Mouse (Mus musculus) CH12.LX (cell line): Measurements from ENCODE around the gene Srpk3. TPM values are rescaled to one million over a fixed set of nuclear protein-coding genes. Genes with fewer than 3 reads are reported as not detected.

Experiments used
- DNase-seq: peaks from one replicate; pipeline ENCODE4 v3.0.0-alpha.2; 2013; ENCODE audit errors: extremely low read depth
- H3K27ac ChIP-seq: 2 replicates; pipeline ENCODE4 v1.5.1; 2012; ENCODE audit warnings: low read depth, mild to moderate bottlenecking, control low read depth, moderate library complexity; ENCODE audit not compliant: insufficient read depth
- H3K27me3 ChIP-seq: replicated peaks from 2 replicates; pipeline ENCODE3; 2012; ENCODE audit warnings: inconsistent platforms
- H3K36me3 ChIP-seq, 2 experiments: replicated peaks in 1 of 2; 2 replicates each; pipeline versions ENCODE3 to v1.6.1; 2012; ENCODE audit warnings: inconsistent platforms in 1 of 2, low read length in 1 of 2, mild to moderate bottlenecking in 1 of 2, mixed read lengths in 1 of 2, moderate library complexity in 1 of 2; ENCODE audit not compliant: control insufficient read depth in 1 of 2, insufficient read depth in 1 of 2
- H3K4me1 ChIP-seq, 2 experiments: 2 replicates each; pipeline ENCODE4 v1.6.1; 2012; ENCODE audit warnings: inconsistent platforms in 1 of 2, moderate library complexity in 1 of 2; ENCODE audit not compliant: insufficient read depth in 2 of 2, control insufficient read depth in 1 of 2
- H3K4me2 ChIP-seq: 2 replicates; pipeline ENCODE4 v1.6.1; 2012; ENCODE audit warnings: low read depth, mild to moderate bottlenecking, control low read depth; ENCODE audit not compliant: poor library complexity, insufficient read depth, severe bottlenecking
- H3K4me3 ChIP-seq, 3 experiments: fragments of 150-350 bp in 1 of 3; sonication (generic) in 1 of 3; replicated peaks in 1 of 3; 2 replicates each; pipeline versions ENCODE3 to v1.5.1; 2011 to 2012; ENCODE audit warnings: low read depth in 2 of 3, low read length in 2 of 3, mild to moderate bottlenecking in 2 of 3, moderate library complexity in 2 of 3, control low read depth in 1 of 3, improper control_type of control experiment in 1 of 3, inconsistent platforms in 1 of 3, mixed read lengths in 1 of 3; ENCODE audit not compliant: poor library complexity in 1 of 3
- H3K79me2 ChIP-seq: replicated peaks from 2 replicates; pipeline ENCODE4 v1.6.1; 2012; ENCODE audit warnings: mild to moderate bottlenecking, moderate library complexity; ENCODE audit not compliant: control insufficient read depth, poor library complexity, insufficient read depth, severe bottlenecking; ENCODE audit errors: extremely low read depth
- H3K9ac ChIP-seq: 2 replicates; pipeline ENCODE4 v1.6.1; 2012; ENCODE audit warnings: low read depth, mild to moderate bottlenecking, control low read depth, moderate library complexity; ENCODE audit not compliant: insufficient read depth
- H3K9me3 ChIP-seq: replicated peaks from 2 replicates; pipeline ENCODE3; 2012; ENCODE audit warnings: low read length, inconsistent platforms, mixed read lengths
- BHLHE40 ChIP-seq: IDR thresholded peaks from 2 replicates; pipeline ENCODE4 v1.6.1; 2011; ENCODE audit warnings: mild to moderate bottlenecking, low read depth, low read length, improper control_type of control experiment
- CHD1 ChIP-seq: IDR thresholded peaks from 2 replicates; pipeline ENCODE4 v1.6.1; 2012; ENCODE audit warnings: low read depth, low read length, improper control_type of control experiment, inconsistent platforms
- CHD2 ChIP-seq: IDR thresholded peaks from 2 replicates; pipeline ENCODE4 v1.6.1; 2011; ENCODE audit warnings: low read length, improper control_type of control experiment
- CTCF ChIP-seq, 2 experiments: IDR thresholded peaks in 1 of 2; conservative IDR thresholded peaks in 1 of 2; 2 replicates each; pipeline ENCODE4 v1.5.1; 2011 to 2012; ENCODE audit warnings: low read depth in 2 of 2, low read length in 2 of 2, improper control_type of control experiment in 1 of 2, inconsistent platforms in 1 of 2, mild to moderate bottlenecking in 1 of 2, moderate library complexity in 1 of 2
- E2F4 ChIP-seq: IDR thresholded peaks from 2 replicates; pipeline ENCODE4 v1.6.1; 2011; ENCODE audit warnings: low read depth, low read length, improper control_type of control experiment; ENCODE audit not compliant: insufficient replicate concordance
- ELF1 ChIP-seq: IDR thresholded peaks from 2 replicates; pipeline ENCODE4 v1.6.1; 2014; ENCODE audit warnings: low read depth, mild to moderate bottlenecking, inconsistent platforms, low read length, improper control_type of control experiment
- EP300 ChIP-seq: IDR thresholded peaks from 2 replicates; pipeline ENCODE4 v1.6.1; 2011; ENCODE audit warnings: low read length, improper control_type of control experiment
- ETS1 ChIP-seq: conservative IDR thresholded peaks from 2 replicates; pipeline ENCODE4 v1.6.1; 2012; ENCODE audit warnings: low read depth, mild to moderate bottlenecking, inconsistent platforms, low read length, improper control_type of control experiment, moderate library complexity
- GABPA ChIP-seq: IDR thresholded peaks from 2 replicates; pipeline ENCODE4 v1.6.1; 2012; ENCODE audit warnings: low read depth, low read length, improper control_type of control experiment, inconsistent platforms; ENCODE audit not compliant: insufficient replicate concordance
- HCFC1 ChIP-seq: IDR thresholded peaks from 2 replicates; pipeline ENCODE4 v1.6.1; 2012; ENCODE audit warnings: low read depth, mild to moderate bottlenecking, inconsistent platforms, low read length, improper control_type of control experiment
- IRF4 ChIP-seq: IDR thresholded peaks from 2 replicates; pipeline ENCODE4 v1.6.1; 2014; ENCODE audit warnings: low read depth, mild to moderate bottlenecking, inconsistent platforms, low read length, improper control_type of control experiment
- JUN ChIP-seq: IDR thresholded peaks from 2 replicates; pipeline ENCODE4 v1.6.1; 2011; ENCODE audit warnings: low read depth, mild to moderate bottlenecking, low read length, improper control_type of control experiment, moderate library complexity; ENCODE audit not compliant: insufficient read depth
- JUND ChIP-seq: conservative IDR thresholded peaks from 2 replicates; pipeline ENCODE4 v1.6.1; 2011; ENCODE audit warnings: low read depth, low read length, improper control_type of control experiment
- KAT2A ChIP-seq: IDR thresholded peaks from 2 replicates; pipeline ENCODE4 v1.6.1; 2012; ENCODE audit warnings: low read length, improper control_type of control experiment, inconsistent platforms; ENCODE audit not compliant: insufficient replicate concordance
- MAFK ChIP-seq: IDR thresholded peaks from 2 replicates; pipeline ENCODE4 v1.6.1; 2011; ENCODE audit warnings: low read length, improper control_type of control experiment; ENCODE audit not compliant: insufficient replicate concordance
- MAX ChIP-seq: IDR thresholded peaks from 2 replicates; pipeline ENCODE4 v1.6.1; 2011; ENCODE audit warnings: low read length, improper control_type of control experiment
- MAZ ChIP-seq: IDR thresholded peaks from 2 replicates; pipeline ENCODE4 v1.6.1; 2012; ENCODE audit warnings: low read depth, mild to moderate bottlenecking, inconsistent platforms, low read length, improper control_type of control experiment, moderate library complexity
- MEF2A ChIP-seq: IDR thresholded peaks from 2 replicates; pipeline ENCODE4 v1.6.1; 2014; ENCODE audit warnings: low read depth, mild to moderate bottlenecking, inconsistent platforms, low read length, improper control_type of control experiment, borderline replicate concordance
- MXI1 ChIP-seq: IDR thresholded peaks from 2 replicates; pipeline ENCODE4 v1.6.1; 2011; ENCODE audit warnings: mild to moderate bottlenecking, low read depth, low read length, improper control_type of control experiment
- MYC ChIP-seq: IDR thresholded peaks from 2 replicates; pipeline ENCODE4 v1.6.1; 2011; ENCODE audit warnings: low read depth, mild to moderate bottlenecking, improper control_type of control experiment, low read length
- NELFE ChIP-seq: IDR thresholded peaks from 2 replicates; pipeline ENCODE4 v1.6.1; 2011; ENCODE audit warnings: low read depth, low read length, improper control_type of control experiment
- NRF1 ChIP-seq: IDR thresholded peaks from 2 replicates; pipeline ENCODE4 v1.6.1; 2014; ENCODE audit warnings: low read depth, mild to moderate bottlenecking, inconsistent platforms, low read length, improper control_type of control experiment, moderate library complexity
- PAX5 ChIP-seq: IDR thresholded peaks from 2 replicates; pipeline ENCODE4 v1.6.1; 2012; ENCODE audit warnings: low read length, inconsistent platforms, mixed read lengths
- POLR2A ChIP-seq: IDR thresholded peaks from 2 replicates; pipeline ENCODE4 v1.6.1; 2011; ENCODE audit warnings: low read depth, mild to moderate bottlenecking, improper control_type of control experiment, low read length
- POLR2AphosphoS2 ChIP-seq: IDR thresholded peaks from 2 replicates; pipeline ENCODE4 v1.6.1; 2011; ENCODE audit warnings: low read depth, low read length, improper control_type of control experiment
- RAD21 ChIP-seq: IDR thresholded peaks from 2 replicates; pipeline ENCODE4 v1.6.1; 2011; ENCODE audit warnings: low read depth, mild to moderate bottlenecking, low read length, improper control_type of control experiment, moderate library complexity
- RCOR1 ChIP-seq: conservative IDR thresholded peaks from 2 replicates; pipeline ENCODE4 v1.6.1; 2012; ENCODE audit warnings: low read depth, mild to moderate bottlenecking, inconsistent platforms, low read length, improper control_type of control experiment
- SIN3A ChIP-seq: IDR thresholded peaks from 2 replicates; pipeline ENCODE4 v1.6.1; 2012; ENCODE audit warnings: low read length, improper control_type of control experiment, inconsistent platforms
- SMC3 ChIP-seq: IDR thresholded peaks from 2 replicates; pipeline ENCODE4 v1.6.1; 2011; ENCODE audit warnings: low read depth, low read length, improper control_type of control experiment
- TBP ChIP-seq: conservative IDR thresholded peaks from 2 replicates; pipeline ENCODE4 v1.6.1; 2011; ENCODE audit warnings: low read depth, low read length, improper control_type of control experiment
- TCF12 ChIP-seq: IDR thresholded peaks from 2 replicates; pipeline ENCODE4 v1.6.1; 2014; ENCODE audit warnings: low read depth, mild to moderate bottlenecking, inconsistent platforms, low read length, improper control_type of control experiment
- UBTF ChIP-seq: IDR thresholded peaks from 2 replicates; pipeline ENCODE4 v1.6.1; 2012; ENCODE audit warnings: low read depth, mild to moderate bottlenecking, inconsistent platforms, low read length, improper control_type of control experiment, moderate library complexity
- USF1 ChIP-seq: IDR thresholded peaks from 2 replicates; pipeline ENCODE4 v1.6.1; 2014; ENCODE audit warnings: low read depth, mild to moderate bottlenecking, inconsistent platforms, low read length, improper control_type of control experiment
- USF2 ChIP-seq: conservative IDR thresholded peaks from 2 replicates; pipeline ENCODE4 v1.6.1; 2011; ENCODE audit warnings: low read depth, low read length, improper control_type of control experiment
- ZC3H11A ChIP-seq: IDR thresholded peaks from 2 replicates; pipeline ENCODE4 v1.6.1; 2012; ENCODE audit warnings: low read depth, mild to moderate bottlenecking, inconsistent platforms, low read length, improper control_type of control experiment
- ZKSCAN1 ChIP-seq: IDR thresholded peaks from 2 replicates; pipeline ENCODE4 v1.6.1; 2012; ENCODE audit warnings: low read depth, inconsistent platforms, low read length, improper control_type of control experiment, borderline replicate concordance
- ZMIZ1 ChIP-seq: IDR thresholded peaks from 2 replicates; pipeline ENCODE4 v1.6.1; 2012; ENCODE audit warnings: low read depth, mild to moderate bottlenecking, inconsistent platforms, low read length, improper control_type of control experiment
- ZNF384 ChIP-seq: IDR thresholded peaks from 2 replicates; pipeline ENCODE4 v1.6.1; 2012; ENCODE audit warnings: low read depth, low read length, improper control_type of control experiment, inconsistent platforms
- dilution Hi-C: fragments of 300-500 bp; cut with MboI; formaldehyde crosslinking; loops from 2 replicates; pipeline ENCODE4 v1.14.3; 2020; ENCODE audit warnings: low sequenced_read_pairs; ENCODE audit not compliant: extremely low pct_unique_long_range_greater_than_20kb, extremely low pct_ligation_motif_present
- in situ Hi-C: fragments of 300-500 bp; cut with MboI; formaldehyde crosslinking; loops from 3 replicates; pipeline ENCODE4 v1.14.3; 2019; ENCODE audit warnings: low sequenced_read_pairs, low pct_ligation_motif_present, low pct_unique_long_range_greater_than_20kb, mixed read lengths
- polyA plus RNA-seq: library from polyadenylated mRNA; unstranded; fragments of >175 nt; gene quantifications from 2 replicates; pipeline ENCODE4 v1.2.1, GENCODE M21; 2012; ENCODE audit warnings: low read depth; ENCODE audit not compliant: insufficient read length
- total RNA-seq, 2 experiments: library from RNA; depleted of rRNA; stranded (reverse); fragments of 300-350 nt in 1 of 2; fragments of >200 nt in 1 of 2; gene quantifications; 2 replicates each; pipeline ENCODE4 v1.2.3; 2012 to 2014

The Srpk3 gene
- total and polyA plus RNA-seq, 3 experiments, result 42.7 to 67.5 (median 52.3) TPM

GRCm38 (mm10) chrX:73786364-73787224, 12.4 kb downstream of the Srpk3 start, which contains the start of the genes Idh3g and Ssr4:
TSS of gene Idh3g (minus strand) at chrX:73786897.
TSS of gene Ssr4 (plus strand) at chrX:73787028.
- in situ Hi-C loops, result loop anchor here (25.0 kb wide), 1 partner anchor 601 kb away; the partner anchor contains the start of genes Fam3a and Ikbkg
- Histone ChIP-seq H3K9me3 (no peaks in the 10 kb centered on the region), H3K4me2 (peak within 1 kb of the TSS; percentile 73), H3K4me1 (peaks cover 15 to 51% of the 10 kb centered on the region in 2 experiments), H3K9ac (peak within 1 kb of the TSS; percentile 96), H3K79me2 (peaks cover 61% of the 10 kb centered on the region), H3K36me3 (peaks cover 32 to 49% of the 10 kb centered on the region in 2 experiments), H3K4me3 (peak within 1 kb of the TSS; percentile 74 to 90 (median 80)), H3K27ac (peak within 1 kb of the TSS; percentile 86), H3K27me3 (no peaks in the 10 kb centered on the region)
- peak; percentile 91 for TF ChIP-seq NRF1
- no peak for TF ChIP-seq MAFK
- TF ChIP-seq SIN3A, result no peak; the same call in 1 of the 2 replicates
- TF ChIP-seq MAX, result peak; percentile 81
- TF ChIP-seq EP300, result no peak
- TF ChIP-seq SMC3, result no peak
- no peak for TF ChIP-seq ETS1
- TF ChIP-seq GABPA, result no peak
- 0 out of 2 replicates have a peak, but pooled peaks have one; percentile 32 for TF ChIP-seq IRF4
- no peak for TF ChIP-seq RCOR1
- TF ChIP-seq PAX5, result no peak
- TF ChIP-seq HCFC1, result peak; percentile 76
- TF ChIP-seq JUND, result no peak
- no peak for TF ChIP-seq ZKSCAN1
- TF ChIP-seq USF2, result no peak
- TF ChIP-seq MYC, result peak; percentile 79
- TF ChIP-seq ZC3H11A, result no peak
- no peak for TF ChIP-seq RAD21
- TF ChIP-seq CHD2, result peak; percentile 99
- no peak for TF ChIP-seq JUN
- no peak for TF ChIP-seq CHD1
- TF ChIP-seq POLR2A, result peak; percentile 72
- no peak for TF ChIP-seq BHLHE40
- TF ChIP-seq E2F4, result no peak
- peak; percentile 85 for TF ChIP-seq ELF1
- TF ChIP-seq ZNF384, result no peak
- no peak for TF ChIP-seq UBTF
- TF ChIP-seq KAT2A, result no peak
- TF ChIP-seq TBP, result peak; percentile 42; the same call in 1 of the 2 replicates
- TF ChIP-seq MXI1, result 0 out of 2 replicates have a peak, but pooled peaks have one; percentile 63
- no peak; the same call in 1 of the 2 replicates for TF ChIP-seq POLR2AphosphoS2
- TF ChIP-seq TCF12, result peak; percentile 53
- TF ChIP-seq USF1, result no peak
- peak; percentile 63; the same call in 1 of the 2 replicates for TF ChIP-seq ZMIZ1
- no peak for TF ChIP-seq MAZ
- peak in 1 of 2 experiments; percentile 43; a peak in 2 of 4 replicates for TF ChIP-seq CTCF (conservative IDR thresholded peaks at IDR 0.05 in 1 of 2, IDR thresholded peaks at IDR 0.05 in 1 of 2; ENCODE audit: low read depth in 2 of 2, low read length in 2 of 2)
- TF ChIP-seq MEF2A, result no peak
- peak; percentile 76 for TF ChIP-seq NELFE
- peak; percentile 96 for DNase-seq
- dilution Hi-C loops, result no loop called here
